Mouse (Mus musculus) heart, embryonic 16.5 days (tissue): ENCODE measurements around the gene Carmil1. TPM values are rescaled to one million over a fixed set of nuclear protein-coding genes. Genes with fewer than 3 reads are reported as not detected.

Source experiments
- ATAC-seq: fragments of 200-750 bp; cut with Nextera tagmentation; replicated peaks from 2 replicates; pipeline ENCODE4 v1.8.0; 2017; ENCODE audit warnings: moderate number of reproducible peaks; ENCODE audit not compliant: insufficient read depth, low FRiP score; ENCODE audit errors: extremely low read depth
- H3K27ac ChIP-seq: fragments of 300-500 bp; sonication (generic); 2 replicates; pipeline ENCODE4 v1.5.1; 2014; ENCODE audit warnings: mild to moderate bottlenecking, low read length, control low read depth, moderate library complexity
- H3K27me3 ChIP-seq: fragments of 300-500 bp; sonication (generic); 2 replicates; pipeline ENCODE4 v1.6.1; 2014; ENCODE audit warnings: low read length, mixed read lengths; ENCODE audit not compliant: control insufficient read depth, insufficient read depth
- H3K36me3 ChIP-seq: fragments of 300-500 bp; sonication (generic); 2 replicates; pipeline ENCODE4 v1.6.1; 2014; ENCODE audit not compliant: control insufficient read depth, insufficient read depth
- H3K4me1 ChIP-seq: fragments of 300-500 bp; sonication (generic); 2 replicates; pipeline ENCODE4 v1.6.1; 2014; ENCODE audit warnings: low read length, mixed read lengths; ENCODE audit not compliant: control insufficient read depth, insufficient read depth
- H3K4me2 ChIP-seq: fragments of 300-500 bp; sonication (generic); 2 replicates; pipeline ENCODE4 v1.6.1; 2014; ENCODE audit warnings: low read depth, mild to moderate bottlenecking, control low read depth, low read length
- H3K4me3 ChIP-seq: fragments of 300-500 bp; sonication (generic); 2 replicates; pipeline ENCODE4 v1.5.1; 2014; ENCODE audit warnings: mild to moderate bottlenecking, control low read depth, low read length
- H3K9ac ChIP-seq: fragments of 300-500 bp; sonication (generic); 2 replicates; pipeline ENCODE4 v1.6.1; 2014; ENCODE audit warnings: low read length, control low read depth
- H3K9me3 ChIP-seq: fragments of 300-500 bp; sonication (generic); replicated peaks from 2 replicates; pipeline ENCODE4 v1.6.1; 2016; ENCODE audit warnings: low read length; ENCODE audit not compliant: control insufficient read depth
- WGBS: fragments of 180-500 bp; shearing (Covaris S2); extraction: QIAGEN DNeasy Blood & Tissue Kit; methylation state at CpG from one replicate; pipeline ENCODE4 v1.1.7; 2014; 5-methylcytosine and 5-hydroxymethylcytosine counted together
- polyA plus RNA-seq: library from polyadenylated mRNA; unstranded; fragments of >200 nt; fragmentation: Nextera tagmentation; extraction: Ambion mirVana; gene quantifications from 2 replicates; pipeline ENCODE4 v1.2.1, GENCODE M21; 2015

The Carmil1 gene
- polyA plus RNA-seq, 1 experiment from 2014 or later = 8.4 TPM

DNA sequence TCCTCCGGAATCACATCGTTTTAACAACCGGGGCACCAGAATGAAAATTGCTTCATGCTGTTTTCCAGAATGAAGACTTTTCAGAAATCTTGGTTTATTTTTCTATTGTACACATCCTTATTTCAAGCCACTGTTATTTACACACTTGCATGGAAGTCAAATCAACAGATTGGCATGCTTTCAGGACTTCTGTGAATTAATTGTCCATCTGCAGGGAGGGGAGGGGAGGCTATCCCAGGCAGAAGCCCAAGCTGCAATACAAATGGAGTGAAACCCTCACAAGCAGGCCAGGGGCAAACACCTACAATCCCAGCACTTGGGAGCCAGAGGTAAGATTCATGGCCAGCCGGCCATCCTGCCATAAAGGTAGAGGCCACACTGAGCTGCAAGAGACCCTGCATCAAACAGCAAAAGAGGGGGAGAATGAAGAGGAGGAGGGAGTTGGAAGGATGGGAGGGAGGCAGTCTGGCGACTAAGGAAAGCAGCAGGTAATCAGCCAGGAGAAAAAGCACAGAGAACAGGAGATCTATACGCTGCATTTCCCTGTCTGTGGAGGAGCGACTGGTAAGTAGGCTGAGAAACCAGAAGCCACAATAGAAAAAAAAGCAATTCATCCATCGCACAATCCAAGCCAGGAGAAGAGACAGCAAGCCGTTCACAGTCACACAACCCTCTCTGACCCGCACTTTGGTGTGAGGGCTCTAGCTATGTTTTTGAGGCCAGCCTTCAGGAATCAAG is 48.7 kb downstream of the Carmil1 start:
- no peak overlapping the region for H3K4me2 ChIP-seq
- no peaks in the 10 kb centered on the region for H3K36me3 ChIP-seq
- H3K27ac ChIP-seq = no peak overlapping the region
- H3K4me3 ChIP-seq = no peak overlapping the region
- no peak for ATAC-seq
- H3K9ac ChIP-seq = no peak overlapping the region
- H3K9me3 ChIP-seq = no peaks in the 10 kb centered on the region
- WGBS = 85% methylated on average over 10 of the region's 10 CpGs
- no peaks in the 10 kb centered on the region for H3K4me1 ChIP-seq
- H3K27me3 ChIP-seq = no peaks in the 10 kb centered on the region

DNA sequence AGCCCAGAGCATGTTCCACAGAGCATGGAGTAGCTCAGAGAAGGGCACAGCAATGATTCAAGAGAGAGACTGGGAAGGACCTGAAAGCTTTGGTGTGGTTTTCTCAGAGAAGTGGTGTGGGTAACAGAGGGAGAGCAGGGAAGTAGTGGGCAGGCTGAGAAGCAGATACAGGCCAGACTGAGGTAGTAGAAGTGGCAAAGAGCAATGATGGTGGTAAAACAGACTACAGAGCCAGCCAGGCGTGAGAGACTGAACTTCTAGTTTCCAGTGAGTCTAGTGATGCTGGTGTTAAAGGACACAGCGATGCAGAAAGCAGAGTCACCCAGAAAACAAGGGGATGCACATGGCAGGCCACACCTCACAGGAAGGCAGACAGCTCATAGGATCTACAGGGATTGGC is 49.4 kb downstream of the Carmil1 start:
- 78% methylated on average over 2 of the region's 2 CpGs for WGBS
- no peak overlapping the region for H3K9ac ChIP-seq
- ATAC-seq = no peak
- H3K27ac ChIP-seq = no peak overlapping the region
- 0 out of 2 replicates have a peak, but pooled peaks cover under 1% of the 10 kb centered on the region for H3K9me3 ChIP-seq
- H3K27me3 ChIP-seq = no peaks in the 10 kb centered on the region
- no peaks in the 10 kb centered on the region for H3K36me3 ChIP-seq
- H3K4me1 ChIP-seq = no peaks in the 10 kb centered on the region
- no peak overlapping the region for H3K4me3 ChIP-seq
- H3K4me2 ChIP-seq = no peak overlapping the region

DNA sequence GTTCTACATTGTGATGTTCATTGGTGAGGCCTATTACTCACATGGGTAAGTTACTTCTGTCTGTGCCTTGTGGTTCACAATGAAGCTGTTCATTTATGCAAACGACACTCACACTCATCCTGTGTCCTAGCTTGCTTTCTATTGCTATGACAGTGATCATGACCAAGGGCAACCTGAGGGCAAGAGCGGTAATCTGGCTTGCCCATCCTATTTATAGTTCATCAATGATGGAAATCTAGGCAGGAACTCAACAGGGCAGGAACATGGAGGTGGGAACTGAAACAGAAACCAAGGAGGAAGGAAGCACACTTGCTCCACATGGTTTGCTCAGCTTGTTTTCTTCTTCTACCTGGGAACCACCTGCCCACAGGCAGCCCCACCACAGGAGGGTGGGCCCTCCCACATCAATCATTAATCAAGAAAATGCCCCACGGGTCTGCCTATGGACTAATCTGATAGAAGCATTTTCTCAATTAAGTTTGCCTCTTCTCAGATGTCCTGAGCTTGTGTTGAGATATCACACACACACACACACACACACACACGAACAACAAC is 50.0 kb downstream of the Carmil1 start:
- Histone ChIP-seq H3K4me2 (no peak overlapping the region), H3K36me3 (no peaks in the 10 kb centered on the region), H3K27ac (no peak overlapping the region), H3K9me3 (0 out of 2 replicates have a peak, but pooled peaks cover 4% of the 10 kb centered on the region), H3K9ac (no peak overlapping the region), H3K4me3 (no peak overlapping the region), H3K27me3 (no peaks in the 10 kb centered on the region), H3K4me1 (no peaks in the 10 kb centered on the region)
- ATAC-seq = no peak
- WGBS = 73% methylated on average over 4 of the region's 4 CpGs

GRCm38 (mm10) chr13:24223425-24224201 is 57.0 kb downstream of the Carmil1 start:
- WGBS = 59% methylated on average over 8 of the region's 8 CpGs

DNA sequence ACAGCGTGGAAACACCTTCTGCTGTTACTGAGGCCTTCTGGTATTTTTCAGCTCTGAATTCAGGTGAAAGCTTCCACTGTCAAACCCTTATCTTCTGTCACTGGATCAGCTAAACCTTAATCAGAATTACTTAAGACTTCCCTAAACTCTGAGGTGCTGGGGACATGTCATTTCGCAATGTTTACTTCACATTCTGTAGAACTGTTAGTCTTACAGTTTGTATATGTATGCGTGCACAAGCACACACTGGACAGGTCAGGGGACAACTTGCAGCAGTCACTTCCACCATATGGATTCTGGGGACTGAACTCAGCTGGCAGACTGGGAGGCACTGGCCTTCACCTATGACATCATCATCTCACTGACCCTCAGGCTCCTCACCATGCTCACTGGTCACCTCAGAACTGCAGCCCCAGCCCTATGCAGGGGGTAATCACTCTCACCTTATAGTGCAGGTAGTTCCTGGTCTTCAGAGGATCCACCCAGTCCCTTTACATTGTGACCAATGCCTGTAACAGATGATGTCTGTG is 60.1 kb downstream of the Carmil1 start:
- no peak overlapping the region for H3K4me2 ChIP-seq
- H3K36me3 ChIP-seq = no peaks in the 10 kb centered on the region
- no peaks in the 10 kb centered on the region for H3K27me3 ChIP-seq
- H3K4me1 ChIP-seq = no peaks in the 10 kb centered on the region
- H3K4me3 ChIP-seq = no peak overlapping the region
- H3K9ac ChIP-seq = no peak overlapping the region
- ATAC-seq = no peak
- 73% methylated on average over 3 of the region's 3 CpGs for WGBS
- no peak overlapping the region for H3K27ac ChIP-seq
- no peaks in the 10 kb centered on the region for H3K9me3 ChIP-seq

More at GRCm38 (mm10) chr13:24223425-24224201, 57.0 kb downstream of the Carmil1 start:
- Histone ChIP-seq H3K4me2 (no peak overlapping the region), H3K9ac (no peak overlapping the region), H3K27me3 (no peaks in the 10 kb centered on the region), H3K4me3 (no peak overlapping the region), H3K27ac (no peak overlapping the region), H3K9me3 (0 out of 2 replicates have a peak, but pooled peaks cover 4% of the 10 kb centered on the region), H3K4me1 (no peaks in the 10 kb centered on the region), H3K36me3 (no peaks in the 10 kb centered on the region)
- no peak for ATAC-seq

DNA sequence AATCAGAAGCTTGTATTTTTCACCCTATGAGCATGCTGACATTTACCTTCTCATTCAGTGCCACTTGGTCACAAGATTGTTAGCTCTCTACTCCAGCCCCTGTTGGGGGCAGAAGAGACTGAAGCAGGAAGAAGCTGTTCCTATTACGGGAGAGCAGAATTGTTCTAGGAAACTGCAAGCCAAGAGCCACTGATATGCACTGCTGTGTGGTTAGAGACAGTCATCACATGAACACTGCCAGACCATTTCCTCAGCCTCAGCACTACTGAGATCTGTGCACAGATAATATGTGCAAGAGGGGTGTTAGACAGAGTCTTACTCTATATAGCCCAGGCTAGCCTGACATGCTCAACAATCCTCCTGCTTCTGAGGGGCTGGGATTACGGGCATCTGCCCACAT is 69.4 kb downstream of the Carmil1 start:
- ATAC-seq = no peak
- no peaks in the 10 kb centered on the region for H3K27me3 ChIP-seq
- 48% methylated on average over 2 of the region's 2 CpGs for WGBS

DNA sequence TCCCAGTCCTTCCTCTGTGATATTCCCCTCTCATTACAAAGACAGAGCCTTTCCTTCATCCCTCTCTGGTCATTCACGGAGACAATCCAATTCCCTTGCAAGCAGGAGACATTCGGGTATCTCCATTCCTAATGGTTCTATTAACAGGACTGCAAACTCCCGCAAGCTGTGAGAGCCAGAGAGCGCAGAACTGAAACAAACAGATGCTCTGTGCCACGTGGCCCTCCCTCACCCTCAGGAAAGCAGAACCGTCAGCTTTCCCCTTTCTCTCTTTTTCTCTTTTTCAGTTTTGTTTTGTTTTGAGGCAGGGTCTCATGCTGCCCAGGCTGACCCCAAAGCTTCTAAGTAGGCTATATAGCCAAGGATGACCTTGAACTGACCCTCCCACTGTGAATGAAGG is 74.5 kb downstream of the Carmil1 start:
- Histone ChIP-seq H3K4me2 (no peak overlapping the region), H3K36me3 (no peaks in the 10 kb centered on the region), H3K9me3 (no peaks in the 10 kb centered on the region), H3K9ac (no peak overlapping the region), H3K27me3 (no peaks in the 10 kb centered on the region), H3K4me1 (no peaks in the 10 kb centered on the region), H3K27ac (no peak overlapping the region), H3K4me3 (no peak overlapping the region)
- 80% methylated on average over 6 of the region's 6 CpGs for WGBS
- ATAC-seq = no peak

More for the DNA sequence above, 69.4 kb downstream of the Carmil1 start:
- Histone ChIP-seq H3K9me3 (no peaks in the 10 kb centered on the region), H3K27ac (no peak overlapping the region), H3K4me3 (no peak overlapping the region), H3K36me3 (no peaks in the 10 kb centered on the region), H3K4me1 (no peaks in the 10 kb centered on the region), H3K9ac (no peak overlapping the region), H3K4me2 (no peak overlapping the region)

DNA sequence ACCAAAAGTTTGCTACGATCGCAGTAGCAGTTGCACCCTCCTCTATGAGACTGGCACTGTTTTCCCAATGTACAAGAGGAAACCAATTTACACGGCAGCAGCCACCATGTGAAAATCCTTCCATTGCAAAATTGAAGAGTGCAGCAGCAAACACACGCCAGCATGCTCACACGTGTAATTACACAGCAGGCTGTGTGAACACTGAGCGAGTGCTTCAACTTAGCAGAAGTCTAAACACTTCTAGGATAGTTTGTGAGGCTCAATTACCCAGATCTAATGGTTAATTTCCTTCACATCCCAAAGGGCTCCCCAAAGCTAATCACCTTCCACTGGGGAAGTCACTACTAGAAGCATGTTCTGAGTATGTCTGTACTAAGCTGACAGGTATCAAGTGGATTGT is 78.3 kb downstream of the Carmil1 start:
- H3K4me3 ChIP-seq = no peak overlapping the region
- no peak overlapping the region for H3K27ac ChIP-seq
- no peak for ATAC-seq
- H3K9me3 ChIP-seq = no peaks in the 10 kb centered on the region
- H3K9ac ChIP-seq = no peak overlapping the region
- WGBS = 89% methylated on average over 6 of the region's 6 CpGs
- H3K4me2 ChIP-seq = no peak overlapping the region
- no peaks in the 10 kb centered on the region for H3K27me3 ChIP-seq
- no peaks in the 10 kb centered on the region for H3K4me1 ChIP-seq
- H3K36me3 ChIP-seq = no peaks in the 10 kb centered on the region
